Mouse (Mus musculus) hindbrain, embryonic 14.5 days (tissue): ENCODE measurements around the gene 4930426L09Rik. TPM values are rescaled to one million over a fixed set of nuclear protein-coding genes. Genes with fewer than 3 reads are reported as not detected.

Experiments used
- ATAC-seq: fragments of 200-750 bp; cut with Nextera tagmentation; 2 replicates; pipeline ENCODE4 v1.8.0; 2017; ENCODE audit warnings: moderate number of reproducible peaks, mild to moderate bottlenecking, moderate TSS enrichment, moderate library complexity; ENCODE audit not compliant: low FRiP score
- DNase-seq: peaks from one replicate; pipeline ENCODE4 v3.0.0-alpha.2; 2015; ENCODE audit warnings: low spot score
- H3K27ac ChIP-seq: fragments of 300-500 bp; sonication (generic); 2 replicates; pipeline ENCODE4 v1.5.1; 2014; ENCODE audit warnings: mild to moderate bottlenecking, moderate library complexity
- H3K27me3 ChIP-seq: fragments of 300-500 bp; sonication (generic); 2 replicates; pipeline ENCODE4 v1.6.1; 2014; ENCODE audit warnings: mild to moderate bottlenecking, low read length, mixed read lengths; ENCODE audit not compliant: control insufficient read depth, insufficient read depth
- H3K36me3 ChIP-seq: fragments of 300-500 bp; sonication (generic); replicated peaks from 2 replicates; pipeline ENCODE4 v1.6.1; 2014; ENCODE audit not compliant: control insufficient read depth, insufficient read depth
- H3K4me1 ChIP-seq: fragments of 300-500 bp; sonication (generic); replicated peaks from 2 replicates; pipeline ENCODE4 v1.6.1; 2014; ENCODE audit warnings: antibody characterized with exemption, low read length, mixed read lengths; ENCODE audit not compliant: control insufficient read depth, insufficient read depth
- H3K4me2 ChIP-seq: fragments of 300-500 bp; sonication (generic); replicated peaks from 2 replicates; pipeline ENCODE4 v1.6.1; 2014; ENCODE audit warnings: mild to moderate bottlenecking, moderate library complexity
- H3K4me3 ChIP-seq: fragments of 300-500 bp; sonication (generic); replicated peaks from 2 replicates; pipeline ENCODE4 v1.5.1; 2014; ENCODE audit warnings: mild to moderate bottlenecking, low read length
- H3K9ac ChIP-seq: fragments of 300-500 bp; sonication (generic); 2 replicates; pipeline ENCODE4 v1.6.1; 2014
- H3K9me3 ChIP-seq: fragments of 300-500 bp; sonication (generic); 2 replicates; pipeline ENCODE4 v1.6.1; 2016; ENCODE audit warnings: low read length; ENCODE audit not compliant: control insufficient read depth
- WGBS: fragments of 180-500 bp; shearing (Covaris S2); extraction: QIAGEN DNeasy Blood & Tissue Kit; methylation state at CpG from one replicate; pipeline ENCODE4 v1.1.7; 2014; 5-methylcytosine and 5-hydroxymethylcytosine counted together
- polyA plus RNA-seq: library from polyadenylated mRNA; unstranded; fragments of >200 nt; fragmentation: Nextera tagmentation; extraction: Ambion mirVana; gene quantifications from 2 replicates; pipeline ENCODE4 v1.2.1, GENCODE M21; 2014

The 4930426L09Rik gene
- 0.60 and 0.74 TPM in 2 replicates for polyA plus RNA-seq

DNA sequence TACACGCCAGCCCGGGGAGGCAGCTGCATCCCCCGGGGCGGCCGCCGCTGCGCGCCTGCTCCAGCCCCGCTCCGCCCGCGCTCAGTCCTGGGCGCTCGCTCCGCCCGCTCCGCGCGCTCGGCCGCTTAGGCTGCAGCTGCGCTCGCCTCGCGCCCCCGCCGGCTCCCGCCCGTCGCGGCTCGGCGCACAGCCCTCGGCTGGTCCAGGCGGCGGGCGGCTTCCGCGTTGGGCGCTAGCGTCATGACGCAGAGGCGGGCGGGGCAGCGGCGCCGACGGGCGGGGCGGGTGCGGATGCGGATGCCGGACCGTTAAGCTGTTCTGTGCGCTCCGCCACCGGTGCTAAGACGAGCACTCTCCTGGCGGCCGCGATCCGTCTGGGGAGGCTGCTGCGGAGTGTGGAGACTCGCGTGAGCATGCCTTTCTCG, at the start of gene 4930426L09Rik, which contains the start of gene Pip4k2a:
Gene 4930426L09Rik (plus strand): TSS at position 290 of the 425 bp plus-strand sequence.
Gene Pip4k2a (minus strand): TSS at position 73 of the 425 bp plus-strand sequence.
- ATAC-seq (peak; percentile 97), DNase-seq (peak; percentile 90)
- Histone ChIP-seq H3K36me3 (no peaks in the 10 kb centered on the region), H3K4me1 (peaks cover 24% of the 10 kb centered on the region), H3K4me2 (peak within 1 kb of the TSS; percentile 92), H3K4me3 (peak within 1 kb of the TSS; percentile 84), H3K27me3 (no peaks in the 10 kb centered on the region), H3K27ac (peak within 1 kb of the TSS; percentile 90), H3K9me3 (no peaks in the 10 kb centered on the region), H3K9ac (peak within 1 kb of the TSS; percentile 81)
- under 1% methylated on average over 59 of the region's 66 CpGs for WGBS

DNA sequence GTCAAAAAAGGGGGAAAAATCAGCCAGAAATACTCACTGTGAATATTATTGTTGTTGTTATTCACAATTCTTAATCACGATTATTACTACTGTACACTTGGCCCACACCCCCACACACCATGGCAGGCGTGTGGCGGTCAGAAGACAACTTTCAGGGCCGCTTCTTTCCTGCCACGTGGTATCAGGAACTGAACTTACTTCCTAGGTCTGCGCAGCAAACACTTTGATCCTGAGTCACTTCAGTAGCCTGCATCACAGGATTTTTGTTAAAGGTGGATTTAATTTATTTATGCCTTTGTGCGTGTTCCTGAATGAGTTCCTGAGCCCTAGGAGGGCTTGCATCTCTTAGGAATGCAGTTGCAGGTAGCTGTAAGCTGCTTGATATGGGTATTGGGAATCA, 49.4 kb upstream of the 4930426L09Rik start:
- Histone ChIP-seq H3K36me3 (no peaks in the 10 kb centered on the region), H3K9ac (no peak overlapping the region), H3K9me3 (no peaks in the 10 kb centered on the region), H3K4me3 (no peak overlapping the region), H3K27me3 (no peaks in the 10 kb centered on the region), H3K4me2 (no peak overlapping the region), H3K27ac (no peak overlapping the region), H3K4me1 (no peaks in the 10 kb centered on the region)
- WGBS = 88% methylated on average over 7 of the region's 7 CpGs
- DNase-seq = no peak
- ATAC-seq = no peak

DNA sequence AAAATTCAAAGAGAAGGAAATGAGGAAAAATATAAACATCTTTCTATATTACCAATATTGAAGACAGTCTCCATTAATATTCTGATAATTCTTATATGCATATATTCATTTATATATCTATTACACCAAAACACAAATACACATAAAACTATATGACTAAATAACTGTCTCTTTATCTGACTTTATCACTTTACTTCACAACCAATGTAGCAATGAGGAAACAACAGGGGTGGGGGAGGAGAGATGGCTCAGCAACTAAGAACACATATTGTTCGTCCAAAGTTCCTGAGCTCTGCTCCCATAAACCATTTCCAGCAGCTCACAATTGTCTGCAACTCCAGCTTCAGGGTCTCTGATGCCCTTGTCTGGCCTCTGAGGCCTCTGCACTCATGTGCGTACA, 47.4 kb upstream of the 4930426L09Rik start:
- Histone ChIP-seq H3K4me3 (no peak overlapping the region), H3K36me3 (no peaks in the 10 kb centered on the region), H3K4me2 (no peak overlapping the region), H3K9me3 (no peaks in the 10 kb centered on the region), H3K27ac (no peak overlapping the region), H3K9ac (no peak overlapping the region), H3K4me1 (no peaks in the 10 kb centered on the region), H3K27me3 (no peaks in the 10 kb centered on the region)
- 87% methylated on average over 2 of the region's 2 CpGs for WGBS
- ATAC-seq = no peak
- DNase-seq = no peak

DNA sequence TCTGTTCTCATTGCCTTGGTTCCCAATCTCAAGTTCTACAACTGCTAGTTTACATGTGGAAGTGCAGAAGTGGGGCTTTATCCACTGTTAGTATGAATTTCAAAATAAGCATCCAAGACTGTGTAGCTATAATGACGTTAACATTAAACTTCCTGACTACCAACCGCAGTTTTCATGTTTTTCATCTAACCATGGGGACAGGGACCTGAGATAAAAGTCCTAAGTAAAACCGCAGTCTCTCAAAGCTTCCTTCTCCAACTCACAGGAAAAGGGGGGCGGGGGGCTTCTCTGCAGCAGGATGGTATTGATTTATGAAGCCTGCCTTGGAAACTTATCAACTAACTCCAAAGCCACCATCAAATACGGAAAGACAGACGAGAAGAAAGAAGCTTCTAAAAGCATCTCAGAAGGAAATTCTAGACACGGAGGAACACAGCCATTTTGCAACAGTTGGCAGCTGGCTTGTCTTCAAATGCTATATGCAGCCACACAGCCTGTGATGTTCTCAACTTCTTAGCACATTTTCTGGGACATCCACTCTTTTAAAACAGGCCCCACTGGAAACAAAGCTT, 46.0 kb upstream of the 4930426L09Rik start:
- no peak overlapping the region for H3K4me3 ChIP-seq
- no peaks in the 10 kb centered on the region for H3K4me1 ChIP-seq
- DNase-seq = no peak
- H3K27me3 ChIP-seq = no peaks in the 10 kb centered on the region
- H3K36me3 ChIP-seq = no peaks in the 10 kb centered on the region
- H3K9me3 ChIP-seq = no peaks in the 10 kb centered on the region
- WGBS = 81% methylated on average over 7 of the region's 7 CpGs
- no peak overlapping the region for H3K9ac ChIP-seq
- H3K4me2 ChIP-seq = no peak overlapping the region
- no peak overlapping the region for H3K27ac ChIP-seq
- no peak for ATAC-seq

DNA sequence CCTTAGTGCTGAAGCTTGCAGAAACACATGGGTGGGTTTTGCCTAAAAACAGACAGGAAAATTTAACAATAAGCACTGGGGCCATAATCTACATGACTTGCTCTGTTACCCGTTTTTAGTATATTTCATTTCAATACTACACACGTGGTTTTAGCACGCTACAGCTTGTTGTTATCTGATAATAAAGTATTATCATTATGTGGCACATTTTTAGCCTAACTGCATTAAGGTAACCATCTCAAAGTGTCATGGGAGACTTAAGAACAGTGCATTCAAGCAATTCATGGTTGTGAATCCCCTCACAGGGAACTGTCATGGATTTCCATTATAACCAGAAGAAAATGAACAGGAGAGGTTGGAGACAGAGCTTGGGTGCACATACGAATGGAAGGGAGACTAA, 43.7 kb upstream of the 4930426L09Rik start:
- DNase-seq = no peak
- Histone ChIP-seq H3K9ac (no peak overlapping the region), H3K4me3 (no peak overlapping the region), H3K27ac (no peak overlapping the region), H3K4me1 (no peaks in the 10 kb centered on the region), H3K27me3 (no peaks in the 10 kb centered on the region), H3K36me3 (no peaks in the 10 kb centered on the region), H3K4me2 (no peak overlapping the region), H3K9me3 (no peaks in the 10 kb centered on the region)
- WGBS = 76% methylated on average over 4 of the region's 4 CpGs
- no peak for ATAC-seq

DNA sequence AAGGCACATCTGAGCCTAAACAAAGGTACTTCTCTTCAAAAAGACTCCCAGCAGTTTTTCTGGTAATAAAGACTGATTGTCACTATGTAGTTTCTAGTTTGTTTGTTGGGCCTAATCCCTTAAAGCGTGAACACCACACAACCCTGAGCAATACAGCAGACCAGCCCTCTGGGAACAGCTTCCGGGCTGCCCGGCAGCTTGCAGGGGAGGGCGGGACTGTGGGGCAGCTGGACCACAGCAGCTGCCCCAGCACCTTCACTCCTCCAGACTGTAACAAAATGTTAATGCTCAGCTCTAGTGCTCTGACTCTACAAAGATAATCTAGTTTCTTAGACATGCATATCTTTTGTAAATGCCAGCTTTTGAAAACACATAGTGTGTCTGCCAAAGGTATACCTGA, 43.1 kb upstream of the 4930426L09Rik start:
- ATAC-seq = no peak
- no peaks in the 10 kb centered on the region for H3K4me1 ChIP-seq
- H3K27ac ChIP-seq = no peak overlapping the region
- H3K9me3 ChIP-seq = no peaks in the 10 kb centered on the region
- H3K36me3 ChIP-seq = no peaks in the 10 kb centered on the region
- 38% methylated on average over 4 of the region's 4 CpGs for WGBS
- no peak overlapping the region for H3K9ac ChIP-seq
- no peak overlapping the region for H3K4me2 ChIP-seq
- no peak overlapping the region for H3K4me3 ChIP-seq
- no peak for DNase-seq
- H3K27me3 ChIP-seq = no peaks in the 10 kb centered on the region

DNA sequence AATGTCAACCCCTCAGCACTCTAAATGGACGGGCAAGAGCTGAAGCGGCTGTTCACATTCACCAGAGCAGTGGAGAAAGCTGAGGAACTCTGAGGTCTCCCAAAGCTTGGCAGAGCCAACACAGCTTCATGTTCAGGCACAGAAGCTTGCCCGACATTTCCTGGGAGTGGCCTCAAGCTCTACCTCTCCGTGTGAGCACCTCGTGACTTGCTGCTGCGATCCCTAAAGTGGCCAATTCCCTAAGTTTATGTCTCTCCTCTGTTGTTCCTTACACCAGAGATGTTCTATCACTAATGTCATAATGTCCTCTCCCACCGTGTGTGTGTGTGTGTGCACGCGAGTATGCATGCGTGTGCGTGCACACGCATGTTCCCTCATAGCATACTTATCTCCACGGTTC, 42.5 kb upstream of the 4930426L09Rik start:
- no peak for ATAC-seq
- H3K4me2 ChIP-seq = no peak overlapping the region
- 93% methylated on average over 13 of the region's 13 CpGs for WGBS

DNA sequence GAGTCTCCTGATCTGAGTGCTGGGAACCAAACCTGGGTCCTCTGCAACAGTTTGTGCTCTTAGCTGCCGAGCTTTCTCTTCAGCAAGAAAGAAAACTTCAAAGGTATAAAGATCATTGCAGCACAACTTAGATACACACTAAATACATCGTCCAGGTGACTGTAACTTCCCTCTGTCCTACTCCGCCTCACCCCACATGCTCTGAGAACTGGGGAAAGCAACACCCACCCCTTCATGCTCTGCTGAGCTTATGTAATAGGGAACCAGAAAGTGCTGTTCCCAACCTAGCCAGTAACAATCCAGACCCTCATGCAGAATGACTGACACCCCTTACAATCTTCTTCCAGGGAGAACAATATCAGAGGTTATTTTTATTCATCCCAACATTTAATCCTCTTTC, 41.7 kb upstream of the 4930426L09Rik start:
- WGBS = 79% methylated on average over 3 of the region's 3 CpGs
- no peak for ATAC-seq

More for the DNA sequence above, 42.5 kb upstream of the 4930426L09Rik start:
- Histone ChIP-seq H3K4me1 (peaks cover 4% of the 10 kb centered on the region; the same call in 1 of the 2 replicates), H3K9ac (no peak overlapping the region), H3K9me3 (no peaks in the 10 kb centered on the region), H3K4me3 (no peak overlapping the region), H3K27me3 (no peaks in the 10 kb centered on the region), H3K36me3 (no peaks in the 10 kb centered on the region), H3K27ac (no peak overlapping the region)
- no peak for DNase-seq

DNA sequence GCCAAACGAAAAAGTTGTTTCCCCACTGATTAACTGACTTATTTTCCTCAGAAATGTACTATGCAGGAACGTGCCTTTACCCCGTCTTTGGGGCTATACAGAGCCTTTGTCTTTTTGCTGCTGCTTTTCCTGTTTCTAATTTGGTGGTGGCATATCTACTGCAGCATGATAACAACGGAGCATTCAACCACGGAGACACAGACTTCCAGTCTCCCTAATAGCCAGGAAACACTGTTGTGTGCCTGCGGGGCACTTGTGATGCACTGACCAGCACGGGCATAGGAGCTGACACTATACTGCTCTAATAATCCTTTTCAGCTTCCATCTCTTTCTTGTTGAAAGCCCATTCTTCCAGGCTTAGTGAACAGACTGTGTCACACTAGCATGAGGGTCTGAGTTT, 41.2 kb upstream of the 4930426L09Rik start:
- H3K36me3 ChIP-seq = no peaks in the 10 kb centered on the region
- no peak overlapping the region for H3K4me2 ChIP-seq
- WGBS = 65% methylated on average over 7 of the region's 7 CpGs
- H3K27me3 ChIP-seq = no peaks in the 10 kb centered on the region
- H3K27ac ChIP-seq = no peak overlapping the region
- H3K9me3 ChIP-seq = no peaks in the 10 kb centered on the region
- H3K9ac ChIP-seq = no peak overlapping the region
- DNase-seq (no peak), ATAC-seq (no peak)
- H3K4me3 ChIP-seq = no peak overlapping the region
- peaks cover 4% of the 10 kb centered on the region; the same call in 1 of the 2 replicates for H3K4me1 ChIP-seq

More for the DNA sequence above, 41.7 kb upstream of the 4930426L09Rik start:
- no peak overlapping the region for H3K9ac ChIP-seq
- H3K4me1 ChIP-seq = peaks cover 4% of the 10 kb centered on the region; the same call in 1 of the 2 replicates
- no peak overlapping the region for H3K4me3 ChIP-seq
- no peaks in the 10 kb centered on the region for H3K9me3 ChIP-seq
- H3K27me3 ChIP-seq = no peaks in the 10 kb centered on the region
- no peak for DNase-seq
- no peaks in the 10 kb centered on the region for H3K36me3 ChIP-seq
- H3K27ac ChIP-seq = no peak overlapping the region
- no peak overlapping the region for H3K4me2 ChIP-seq
